In the genomic region with DNA sequence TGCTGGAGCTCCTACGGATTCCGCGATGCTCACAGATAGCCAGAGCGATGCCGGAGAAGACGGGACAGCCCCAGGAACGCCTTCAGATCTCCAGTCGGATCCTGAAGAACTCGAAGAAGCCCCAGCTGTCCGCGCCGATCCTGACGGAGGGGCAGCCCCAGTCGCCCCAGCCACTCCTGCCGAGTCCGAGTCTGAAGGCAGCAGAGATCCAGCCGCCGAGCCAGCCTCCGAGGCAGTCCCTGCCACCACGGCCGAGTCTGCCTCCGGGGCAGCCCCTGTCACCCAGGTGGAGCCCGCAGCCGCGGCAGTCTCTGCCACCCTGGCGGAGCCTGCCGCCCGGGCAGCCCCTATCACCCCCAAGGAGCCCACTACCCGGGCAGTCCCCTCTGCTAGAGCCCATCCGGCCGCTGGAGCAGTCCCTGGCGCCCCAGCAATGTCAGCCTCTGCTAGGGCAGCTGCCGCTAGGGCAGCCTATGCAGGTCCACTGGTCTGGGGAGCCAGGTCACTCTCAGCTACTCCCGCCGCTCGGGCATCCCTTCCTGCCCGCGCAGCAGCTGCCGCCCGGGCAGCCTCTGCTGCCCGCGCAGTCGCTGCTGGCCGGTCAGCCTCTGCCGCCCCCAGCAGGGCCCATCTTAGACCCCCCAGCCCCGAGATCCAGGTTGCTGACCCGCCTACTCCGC, we compare ENCODE assay signal across 10 mouse cellular contexts. TPM values are rescaled to one million over a fixed set of nuclear protein-coding genes. Genes with fewer than 3 reads are reported as not detected.
DNase-seq lines count a peak whose midpoint lies in the region; ATAC-seq and TF ChIP-seq lines count a peak whose summit lies in the region.
"Had no signal": no experiment of that assay in that cellular context is flagged by ENCODE, and none has a peak within 500 bp of the region (broad histone marks: within the 10 kb centered on the region; RNA-seq: fewer than 3 reads in every experiment).

No protein-coding gene starts in this region.

- peak overlapping the region; percentile 61 for H3K4me2 ChIP-seq in lung, embryonic 14.5 days
- H3K4me2 ChIP-seq in forebrain, embryonic 12.5 days: peak overlapping the region; percentile 51
- H3K4me2 ChIP-seq in limb, embryonic 11.5 days (ENCODE audit: low read depth, severe bottlenecking): peak overlapping the region; percentile 57
- H3K4me2 ChIP-seq in neural tube, embryonic 13.5 days: peak overlapping the region; percentile 54

- no peak for TF ChIP-seq CTCF in lung, embryonic 14.5 days (IDR thresholded peaks at IDR 0.05; ENCODE audit: low read depth)

- peaks cover 37% of the 10 kb centered on the region for H3K27me3 ChIP-seq in lung, embryonic 14.5 days (ENCODE audit: insufficient read depth, low read length)
- H3K27me3 ChIP-seq in forebrain, embryonic 12.5 days: peaks cover 48% of the 10 kb centered on the region
- peaks cover 22% of the 10 kb centered on the region for H3K27me3 ChIP-seq in limb, embryonic 11.5 days (ENCODE audit: control insufficient read depth, insufficient read depth, low read length)
- peaks cover 49% of the 10 kb centered on the region for H3K27me3 ChIP-seq in neural tube, embryonic 13.5 days

- H3K9ac ChIP-seq in lung, embryonic 14.5 days: peak overlapping the region; percentile 9; the same call in 1 of the 2 replicates
- H3K9ac ChIP-seq in forebrain, embryonic 12.5 days: no peak overlapping the region
- H3K9ac ChIP-seq in limb, embryonic 11.5 days (ENCODE audit: low read length): no peak overlapping the region
- peak overlapping the region; percentile 38 for H3K9ac ChIP-seq in neural tube, embryonic 13.5 days

- H3K27ac ChIP-seq in lung, embryonic 14.5 days (ENCODE audit: low read depth): no peak overlapping the region
- no peak overlapping the region for H3K27ac ChIP-seq in forebrain, embryonic 12.5 days
- H3K27ac ChIP-seq in limb, embryonic 11.5 days (replicated peaks; ENCODE audit: low read depth, low read length): no peak overlapping the region
- H3K27ac ChIP-seq in neural tube, embryonic 13.5 days (replicated peaks): no peak overlapping the region

- H3K36me3 ChIP-seq in lung, embryonic 14.5 days (ENCODE audit: insufficient read depth): no peaks in the 10 kb centered on the region
- H3K36me3 ChIP-seq in forebrain, embryonic 12.5 days (replicated peaks): peaks cover 6% of the 10 kb centered on the region; the same call in 1 of the 2 replicates
- no peaks in the 10 kb centered on the region for H3K36me3 ChIP-seq in limb, embryonic 11.5 days (ENCODE audit: control insufficient read depth, insufficient read depth, low read length)
- H3K36me3 ChIP-seq in neural tube, embryonic 13.5 days: peaks cover 12% of the 10 kb centered on the region

- no peak for ATAC-seq in lung, embryonic 14.5 days (ENCODE audit: insufficient read depth)
- no peak for ATAC-seq in forebrain, embryonic 12.5 days (ENCODE audit: low FRiP score)
- no peak for ATAC-seq in limb, embryonic 11.5 days (ENCODE audit: insufficient number of reproducible peaks, low FRiP score, low TSS enrichment, low read depth)
- ATAC-seq in neural tube, embryonic 13.5 days (ENCODE audit: low read depth): no peak

- intact Hi-C loops in left cerebral cortex, postnatal 4 days (cut with DNase I): loop anchor here (10.0 kb wide), 1 partner anchor 564 kb away; a partner anchor contains a TSS

- no peaks in the 10 kb centered on the region for H3K4me1 ChIP-seq in lung, embryonic 14.5 days (ENCODE audit: insufficient read depth)
- H3K4me1 ChIP-seq in forebrain, embryonic 12.5 days: peaks cover 34% of the 10 kb centered on the region
- peaks cover 9% of the 10 kb centered on the region; the same call in 1 of the 2 replicates for H3K4me1 ChIP-seq in limb, embryonic 11.5 days (ENCODE audit: control insufficient read depth, insufficient read depth, low read length)
- peaks cover 45% of the 10 kb centered on the region for H3K4me1 ChIP-seq in neural tube, embryonic 13.5 days (replicated peaks)

- peaks cover 63% of the 10 kb centered on the region for H3K9me3 ChIP-seq in lung, embryonic 14.5 days (ENCODE audit: low read depth, low read length)
- peaks cover 60% of the 10 kb centered on the region for H3K9me3 ChIP-seq in forebrain, embryonic 12.5 days
- H3K9me3 ChIP-seq in limb, embryonic 11.5 days (ENCODE audit: control insufficient read depth, low read length): peaks cover 31% of the 10 kb centered on the region
- peaks cover 59% of the 10 kb centered on the region for H3K9me3 ChIP-seq in neural tube, embryonic 13.5 days

- DNase-seq in lung, embryonic 14.5 days: no peak
- DNase-seq in lung, postnatal 4 days: no peak
- DNase-seq in limb, embryonic 11.5 days (ENCODE audit: low spot score): peak; percentile 38
- no peak for DNase-seq in urinary bladder, adult 18-20 months (ENCODE audit: low spot score in 2 of 2)
- no peak for DNase-seq in urinary bladder, postnatal 25 days (ENCODE audit: low spot score)
- no peak for DNase-seq in left cerebral cortex, postnatal 4 days
- DNase-seq: cerebellum, adult 9-11 months; kidney, postnatal 36 days had no signal

- peak overlapping the region; percentile 37 for H3K4me3 ChIP-seq in lung, embryonic 14.5 days (ENCODE audit: low read depth, low read length)
- H3K4me3 ChIP-seq in forebrain, embryonic 12.5 days (replicated peaks): peak overlapping the region; percentile 30
- peak overlapping the region; percentile 25 for H3K4me3 ChIP-seq in limb, embryonic 11.5 days (ENCODE audit: low read depth, low read length)
- H3K4me3 ChIP-seq in neural tube, embryonic 13.5 days: peak overlapping the region; percentile 34

- 44% methylated on average over 48 of the region's 48 CpGs for WGBS in lung, embryonic 14.5 days
- 57% methylated on average over 48 of the region's 48 CpGs for WGBS in forebrain, embryonic 12.5 days
- 58% methylated on average over 48 of the region's 48 CpGs for WGBS in limb, embryonic 11.5 days
- WGBS in neural tube, embryonic 13.5 days: 55% methylated on average over 48 of the region's 48 CpGs

RNA-seq across cellular contexts. Expression of a gene that starts 15.1 kb away (rescaled TPM):
- polyA plus RNA-seq in lung, embryonic 14.5 days (2014; fragmentation: Nextera tagmentation; extraction: Ambion mirVana): 1,980 and 2,011 TPM in 2 replicates
- 1,283 and 1,309 TPM in 2 replicates for polyA plus RNA-seq in forebrain, embryonic 12.5 days (2016; fragmentation: Nextera tagmentation; extraction: Ambion mirVana)
- polyA plus RNA-seq in limb, embryonic 11.5 days (2014; fragmentation: Nextera tagmentation; extraction: Ambion mirVana): 1,406 and 1,468 TPM in 2 replicates
- polyA plus RNA-seq in neural tube, embryonic 13.5 days (2015; fragmentation: Nextera tagmentation; extraction: Ambion mirVana): 1,617 and 1,631 TPM in 2 replicates
- 1,000 to 10,000 TPM; 1,551 to 1,677 TPM for total RNA-seq in left cerebral cortex, postnatal 4 days (2021)

RNA-seq across cellular contexts. Expression of a gene that starts 47.3 kb away (rescaled TPM):
- 11.3 and 14.7 TPM in 2 replicates for polyA plus RNA-seq in lung, embryonic 14.5 days (2014; fragmentation: Nextera tagmentation; extraction: Ambion mirVana)
- 7.1 and 7.5 TPM in 2 replicates for polyA plus RNA-seq in forebrain, embryonic 12.5 days (2016; fragmentation: Nextera tagmentation; extraction: Ambion mirVana)
- 8.6 and 13.0 TPM in 2 replicates for polyA plus RNA-seq in limb, embryonic 11.5 days (2014; fragmentation: Nextera tagmentation; extraction: Ambion mirVana)
- 14.3 and 28.0 TPM in 2 replicates for polyA plus RNA-seq in neural tube, embryonic 13.5 days (2015; fragmentation: Nextera tagmentation; extraction: Ambion mirVana)
- total RNA-seq in left cerebral cortex, postnatal 4 days (2021): 1 to 10 TPM; 2.0 to 2.2 TPM

Comparison
In these comparisons a context has a peak if more than half of its experiments do, and no peak if none do; other contexts are left out.
1. H3K9ac ChIP-seq: peak in lung, embryonic 14.5 days (single experiment) and neural tube, embryonic 13.5 days (single experiment); none in forebrain, embryonic 12.5 days (single experiment) and limb, embryonic 11.5 days (single experiment).
2. Peak in every context shown above with its lines, with median percentiles within 50 percentile points of each other: H3K4me2 ChIP-seq and H3K4me3 ChIP-seq.